Mouse (Mus musculus): Measurements from ENCODE around the gene Wrap73. TPM values are rescaled to one million over a fixed set of nuclear protein-coding genes. Genes with fewer than 3 reads are reported as not detected.

The Wrap73 gene
- total RNA-seq, 2 experiments from 2014 or later: 3.2 to 13.0 TPM

DNA sequence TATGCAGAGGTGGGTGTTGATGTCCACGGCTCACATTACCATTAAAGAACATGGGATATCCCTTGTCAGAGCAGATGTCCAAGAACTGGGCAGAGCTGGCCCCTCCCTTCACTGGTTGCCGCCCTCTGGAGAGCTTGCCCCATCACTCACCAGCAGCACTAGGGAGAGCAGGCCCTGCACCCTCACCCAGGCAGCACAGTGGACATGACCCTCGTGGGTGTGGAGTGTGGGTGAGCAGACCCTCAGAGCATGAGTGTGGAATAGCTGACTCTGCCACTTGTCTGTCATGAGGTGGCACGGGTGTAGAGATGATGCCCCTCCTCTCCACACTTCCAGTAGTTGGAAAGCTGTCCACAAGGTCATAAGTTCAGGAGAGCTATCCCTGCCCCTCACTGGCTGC lies 7.4 kb upstream of the Wrap73 start:
- ATAC-seq (replicated peaks; ENCODE audit: low FRiP score, poor library complexity, severe bottlenecking): peak; percentile 37; the same call in 1 of the 2 replicates

DNA sequence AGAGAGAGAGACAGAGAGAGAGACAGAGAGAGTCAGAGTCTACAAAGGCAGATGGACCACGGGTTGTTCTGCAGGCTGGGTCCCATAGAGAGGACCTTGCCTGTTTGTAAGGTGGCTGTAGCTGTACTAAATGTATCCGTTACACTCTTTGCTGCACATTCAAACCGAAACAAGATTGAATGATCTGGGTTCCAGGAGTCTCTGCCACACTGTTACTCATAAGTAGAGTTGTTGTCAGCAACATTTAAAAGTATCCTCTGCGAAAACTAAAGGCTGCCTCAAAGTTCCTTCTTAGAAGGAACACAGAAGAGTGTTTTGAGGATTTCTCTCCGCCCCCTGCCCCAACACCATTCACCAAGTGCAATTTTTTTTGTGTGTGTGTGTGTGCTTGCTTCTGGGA lies 5.0 kb upstream of the Wrap73 start:
- ATAC-seq (replicated peaks; ENCODE audit: low FRiP score, poor library complexity, severe bottlenecking): no peak

DNA sequence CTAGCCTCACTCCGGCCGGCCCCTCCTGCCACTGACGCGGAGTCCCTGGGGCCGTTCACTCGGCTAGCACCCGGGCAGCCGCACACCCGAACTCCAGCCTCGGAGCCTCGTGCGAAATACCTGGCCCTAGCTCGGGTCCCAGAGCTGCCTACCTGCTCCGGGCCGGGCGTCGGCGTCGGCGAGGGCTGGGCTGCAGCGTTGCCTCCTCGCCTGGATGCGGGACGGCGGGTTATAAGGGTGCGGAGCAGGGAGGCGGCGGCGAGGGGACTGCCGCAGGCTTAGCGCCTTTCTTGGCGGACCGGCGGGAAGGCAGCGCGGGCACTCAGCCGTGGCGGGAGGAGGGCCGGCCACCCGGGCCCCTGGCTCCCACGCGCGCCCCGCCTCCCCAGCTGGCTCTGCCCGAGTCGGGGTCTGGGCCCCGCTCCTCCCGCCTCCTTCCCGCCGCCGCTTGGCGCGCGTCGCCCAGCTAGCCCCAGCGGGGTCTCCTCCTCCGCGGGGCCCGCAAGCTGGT lies 2.4 kb upstream of the Wrap73 start:
- ATAC-seq (replicated peaks; ENCODE audit: low FRiP score, poor library complexity, severe bottlenecking): no peak

DNA sequence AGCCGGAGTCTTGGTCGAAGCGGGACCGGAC lies 2.2 kb upstream of the Wrap73 start, which contains the start of gene Trp73:
Gene Trp73 (minus strand): TSS at position 27 of the 31 bp plus-strand sequence.
- ATAC-seq (replicated peaks; ENCODE audit: low FRiP score, poor library complexity, severe bottlenecking): no peak

DNA sequence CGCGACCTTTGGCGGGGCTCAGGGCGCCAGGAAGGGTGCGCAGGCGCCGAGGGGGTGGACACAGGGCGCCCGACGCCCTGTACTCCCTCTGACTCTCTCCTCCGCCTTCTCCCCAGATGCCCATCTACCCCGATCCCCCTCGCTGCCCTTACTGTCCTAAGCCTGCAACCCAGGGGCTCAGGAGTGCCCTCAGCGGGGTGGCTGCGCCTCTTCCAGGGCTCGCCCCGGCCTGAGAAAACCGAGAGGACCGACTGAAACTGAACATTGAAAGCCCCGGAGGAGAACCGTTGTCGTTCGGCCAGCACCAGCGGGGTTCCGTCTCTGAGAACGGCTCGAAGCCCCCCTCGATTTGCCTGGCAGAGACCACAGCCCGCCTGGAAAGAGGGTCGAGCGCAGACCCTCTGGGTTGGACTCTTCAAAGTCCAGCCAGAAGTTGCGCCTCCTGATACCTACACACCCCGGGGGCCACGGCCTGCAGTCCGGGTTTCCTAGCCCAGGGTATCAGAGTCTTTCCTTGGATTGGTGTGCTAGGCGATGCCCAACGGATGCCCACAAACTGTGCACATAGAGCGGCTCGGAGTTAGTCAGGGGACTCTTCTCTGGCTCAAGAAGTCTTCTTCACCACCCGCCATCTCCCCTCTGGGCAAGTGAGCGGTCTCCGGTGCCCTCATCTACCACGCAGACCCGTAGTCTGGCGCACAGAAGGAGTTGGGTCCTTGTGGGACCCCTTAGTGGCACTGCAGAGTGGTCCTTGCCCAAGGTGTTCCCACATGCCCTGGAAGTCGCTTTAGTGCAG lies 1.8 kb upstream of the Wrap73 start:
- ATAC-seq (replicated peaks; ENCODE audit: low FRiP score, poor library complexity, severe bottlenecking): no peak

DNA sequence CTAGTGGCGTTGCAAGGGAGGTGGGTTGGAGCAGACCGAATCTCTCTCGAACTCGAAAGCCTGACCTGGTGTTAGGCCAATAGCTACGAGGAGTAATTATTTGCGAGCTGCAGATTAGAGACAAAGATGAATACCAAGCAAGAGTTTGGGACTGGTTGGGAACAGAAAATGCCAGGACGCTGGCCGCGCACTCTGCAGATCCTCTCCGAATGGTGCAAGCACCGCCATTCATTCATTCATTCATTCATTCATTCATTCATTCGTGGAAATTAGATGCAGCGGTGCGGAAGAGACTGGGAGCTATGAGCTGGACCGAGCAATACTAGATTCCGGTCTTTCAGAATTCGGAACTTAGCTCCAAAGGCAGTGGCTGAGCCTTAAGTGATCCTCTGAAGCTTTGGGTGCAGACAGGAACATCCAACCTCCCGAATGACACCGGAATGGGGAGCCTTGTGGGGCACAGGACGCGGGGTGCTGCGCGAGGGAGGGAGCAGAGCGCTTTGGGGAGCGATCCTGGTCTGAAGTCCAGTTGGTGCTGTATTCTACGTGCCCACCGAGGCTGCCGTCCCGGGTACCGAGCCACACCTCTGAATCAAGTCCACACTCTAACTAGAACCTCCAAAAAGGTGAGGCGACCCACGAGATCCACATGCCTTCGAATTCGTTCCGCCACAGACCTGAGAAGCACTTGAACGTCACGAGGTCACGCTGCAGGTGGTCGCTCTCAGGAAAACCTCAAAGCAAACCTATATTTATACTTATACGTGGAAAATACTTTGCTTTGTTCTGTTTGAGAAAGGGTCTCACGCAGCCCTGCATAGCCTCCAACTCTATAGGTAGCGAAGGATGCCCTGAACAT lies 934 bp upstream of the Wrap73 start:
- no peak for ATAC-seq (replicated peaks; ENCODE audit: low FRiP score, poor library complexity, severe bottlenecking)

DNA sequence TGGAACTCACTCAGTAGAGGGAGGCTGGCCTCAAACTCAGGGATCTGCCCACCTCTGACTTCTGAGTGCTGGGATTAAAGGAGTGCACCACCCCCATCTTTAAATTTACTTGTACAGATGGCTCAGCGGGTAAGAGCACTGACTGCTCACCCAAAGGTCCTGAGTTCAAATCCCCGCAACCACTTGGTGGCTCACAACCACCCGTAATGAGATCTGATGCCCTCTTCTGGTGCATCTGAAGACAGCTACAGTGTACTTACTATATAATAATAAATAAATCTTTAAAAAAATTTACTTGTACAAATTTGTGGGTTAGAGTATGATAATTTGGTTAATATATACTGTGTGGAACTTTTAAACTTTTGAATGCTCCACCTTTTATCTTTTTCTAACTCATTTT lies 2.5 kb downstream of the Wrap73 start:
- no peak for ATAC-seq (replicated peaks; ENCODE audit: low FRiP score, poor library complexity, severe bottlenecking)

DNA sequence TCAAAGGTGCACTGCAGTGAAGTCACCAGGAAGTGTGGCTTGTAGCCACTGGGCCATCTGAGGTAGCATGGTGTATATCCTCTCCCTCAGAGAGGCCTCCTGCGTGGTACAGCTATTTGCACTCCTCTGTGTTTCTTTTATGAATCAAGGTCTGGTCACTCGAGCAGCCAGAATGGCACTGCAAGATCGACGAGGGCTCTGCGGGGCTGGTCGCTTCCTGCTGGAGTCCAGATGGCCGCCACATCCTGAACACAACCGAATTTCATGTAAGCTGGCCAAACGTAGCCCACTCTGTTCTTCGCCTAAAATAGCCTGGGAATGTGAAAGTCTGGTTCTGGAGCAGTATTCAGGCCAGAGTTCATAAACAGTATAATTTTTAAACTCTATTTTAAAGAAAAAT lies 4.2 kb downstream of the Wrap73 start:
- ATAC-seq (replicated peaks; ENCODE audit: low FRiP score, poor library complexity, severe bottlenecking): no peak

DNA sequence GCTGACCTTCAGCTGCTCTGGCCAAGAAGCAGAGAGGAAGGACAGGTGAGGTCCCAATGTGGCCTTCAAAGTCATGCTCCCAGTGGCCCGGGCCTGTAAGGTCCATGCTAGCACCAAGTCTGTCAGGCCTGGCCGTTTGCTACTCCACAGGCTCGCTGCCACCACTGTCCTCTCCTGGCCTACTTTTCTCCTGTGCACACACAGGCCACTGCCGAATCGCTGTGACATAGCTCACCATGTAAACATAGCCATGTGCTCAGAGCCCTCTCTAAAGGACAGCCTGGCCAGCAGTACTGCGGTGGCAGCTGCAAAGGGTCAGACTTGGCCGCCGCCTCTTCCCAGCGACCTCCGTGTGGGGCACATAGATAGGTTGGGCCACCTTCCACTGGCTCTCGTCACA lies 11.9 kb downstream of the Wrap73 start:
- no peak for ATAC-seq (replicated peaks; ENCODE audit: low FRiP score, poor library complexity, severe bottlenecking)

DNA sequence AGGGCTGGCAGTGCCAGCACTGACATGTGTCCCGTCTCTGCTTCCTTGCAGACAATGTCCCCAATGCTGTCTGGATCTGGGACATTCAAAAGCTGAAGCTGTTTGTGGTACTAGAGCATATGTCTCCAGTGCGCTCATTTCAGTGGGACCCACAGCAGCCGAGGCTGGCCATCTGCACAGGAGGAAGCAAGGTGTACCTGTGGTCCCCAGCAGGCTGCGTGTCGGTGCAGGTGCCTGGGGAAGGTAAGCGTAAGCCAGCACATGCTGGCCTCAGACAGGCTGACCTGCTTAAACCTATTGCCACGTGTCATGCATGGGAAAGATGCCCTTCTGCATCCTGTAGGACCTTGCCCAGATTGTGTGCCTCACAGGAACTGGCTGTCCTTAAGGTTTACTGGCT lies 13.9 kb downstream of the Wrap73 start:
- no peak for ATAC-seq (replicated peaks; ENCODE audit: low FRiP score, poor library complexity, severe bottlenecking)

DNA sequence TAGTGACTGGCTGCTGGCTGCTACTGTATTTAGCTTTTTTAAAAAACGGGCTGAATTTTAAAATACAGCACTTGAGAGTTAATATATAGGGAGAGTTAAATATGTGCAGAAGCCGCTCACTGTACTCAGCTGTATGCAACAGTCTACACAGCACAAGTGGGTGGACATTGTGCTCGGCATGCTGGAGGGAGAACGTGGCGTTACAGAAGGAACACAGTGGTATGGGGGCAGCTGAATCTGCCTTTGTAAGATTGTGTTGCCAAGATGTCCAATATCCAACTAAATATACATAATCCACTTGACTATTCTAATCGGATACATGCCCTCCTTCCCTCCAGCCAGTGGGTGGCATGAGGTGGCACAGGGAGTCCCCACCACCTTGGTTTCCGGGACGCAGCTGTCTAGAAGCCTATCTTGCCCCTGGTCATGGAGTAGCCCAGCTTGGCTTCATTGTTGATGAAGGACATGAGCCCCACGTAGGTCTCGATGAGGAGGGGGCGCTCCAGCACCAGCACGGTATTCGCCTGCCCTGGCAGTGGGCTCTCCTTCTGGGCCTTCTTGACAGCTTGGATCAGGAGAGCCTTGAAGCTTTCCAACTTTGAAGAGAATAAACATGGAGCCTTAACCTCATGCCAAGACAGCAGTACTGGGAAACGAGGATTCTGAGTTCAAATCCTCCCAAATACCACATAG lies 15.9 kb downstream of the Wrap73 start:
- no peak for ATAC-seq (replicated peaks; ENCODE audit: low FRiP score, poor library complexity, severe bottlenecking)

DNA sequence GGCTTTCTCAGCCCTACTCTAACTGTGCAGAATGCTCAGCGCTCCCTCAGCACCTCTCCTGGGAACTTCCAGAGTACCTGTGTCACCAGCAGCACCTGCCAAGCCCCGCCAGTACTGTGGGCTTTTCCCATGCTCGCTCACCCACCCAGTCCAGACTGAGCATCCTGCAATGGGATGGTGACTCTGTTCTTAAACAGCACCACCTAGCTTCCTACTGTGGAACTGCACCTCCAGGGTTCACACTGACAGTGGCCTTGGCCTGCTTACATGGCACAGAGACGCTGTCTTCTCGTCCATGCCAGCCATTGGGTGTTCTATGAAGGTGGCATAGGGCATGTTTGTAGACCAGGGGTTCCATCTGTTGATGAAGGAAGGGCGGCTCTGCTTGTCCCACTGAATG lies 16.8 kb downstream of the Wrap73 start:
- ATAC-seq (replicated peaks; ENCODE audit: low FRiP score, poor library complexity, severe bottlenecking): peak; percentile 48

DNA sequence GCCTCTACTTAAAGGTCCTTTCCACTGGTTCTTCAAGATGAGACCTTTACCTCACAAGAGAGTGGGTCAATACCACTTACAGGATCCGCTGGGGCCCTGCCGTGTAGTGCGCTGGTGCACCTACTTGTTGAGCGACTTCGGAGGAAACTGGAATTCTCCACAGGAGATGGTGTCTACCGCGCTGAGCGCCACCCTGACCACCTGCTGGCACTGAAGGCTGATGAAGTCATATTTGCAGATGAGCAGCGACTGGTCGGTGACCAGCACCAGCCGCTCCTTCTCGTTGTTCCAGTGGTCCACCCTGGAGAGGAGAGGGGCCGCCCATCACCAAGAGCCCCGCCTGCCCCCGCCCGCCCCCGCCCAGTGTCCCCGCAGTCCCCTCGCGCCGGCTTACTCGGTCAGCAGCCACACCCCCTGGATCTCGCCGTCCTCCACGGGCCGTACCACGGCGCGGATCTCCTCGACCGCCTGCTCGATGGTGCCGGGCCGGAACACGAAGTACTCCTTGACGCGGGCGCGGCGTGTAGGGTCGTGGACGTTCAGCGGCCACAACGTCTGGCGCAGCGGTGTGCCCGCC lies 17.9 kb downstream of the Wrap73 start:
- ATAC-seq (replicated peaks; ENCODE audit: low FRiP score, poor library complexity, severe bottlenecking): peak; percentile 5; the same call in 1 of the 2 replicates

DNA sequence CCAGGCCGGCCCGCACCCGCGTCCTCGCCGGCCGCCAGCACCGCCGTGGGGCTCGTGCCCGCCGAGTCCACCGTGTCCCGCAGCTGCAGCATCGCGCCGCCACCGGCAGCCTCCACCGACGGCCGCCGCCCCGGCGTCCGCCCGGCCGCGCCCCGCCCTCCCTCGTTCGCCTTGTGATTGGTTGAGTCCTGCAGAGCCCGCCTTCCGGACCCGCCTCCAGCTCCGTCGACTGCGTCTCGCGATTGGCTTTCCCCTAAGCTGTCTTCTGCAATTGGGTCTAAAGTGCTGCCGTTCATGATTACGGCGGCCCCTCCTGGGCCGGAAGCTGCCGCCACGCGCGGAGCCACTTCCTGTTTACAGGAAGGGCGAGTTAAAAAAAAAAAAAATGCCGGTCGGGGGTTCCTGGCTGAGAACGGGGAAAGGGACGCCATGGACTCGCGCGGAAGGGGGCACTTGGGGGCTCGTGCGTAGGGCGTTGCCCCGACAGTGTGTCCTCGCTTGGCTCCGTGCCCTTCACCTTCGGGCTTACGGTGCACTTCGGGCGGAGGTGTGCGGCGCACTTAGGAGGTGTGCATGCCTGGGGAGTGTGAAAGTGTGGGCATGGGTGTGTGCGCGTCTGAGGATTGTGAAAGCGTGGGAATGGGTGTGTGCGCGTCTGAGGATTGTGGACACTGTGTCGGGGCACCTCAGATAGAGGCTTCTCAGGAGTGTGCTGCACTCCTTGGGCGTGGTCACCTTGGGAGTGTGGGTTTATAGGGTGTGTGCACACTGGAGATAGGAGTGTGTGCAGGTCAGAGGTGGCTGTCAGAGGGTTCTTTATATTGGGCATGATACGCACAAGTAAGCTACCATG lies 18.6 kb downstream of the Wrap73 start, which contains the start of gene Tprgl:
Gene Tprgl (minus strand): TSS at position 129 of the 853 bp plus-strand sequence.
- peak; percentile 76 for ATAC-seq (replicated peaks; ENCODE audit: low FRiP score, poor library complexity, severe bottlenecking)

DNA sequence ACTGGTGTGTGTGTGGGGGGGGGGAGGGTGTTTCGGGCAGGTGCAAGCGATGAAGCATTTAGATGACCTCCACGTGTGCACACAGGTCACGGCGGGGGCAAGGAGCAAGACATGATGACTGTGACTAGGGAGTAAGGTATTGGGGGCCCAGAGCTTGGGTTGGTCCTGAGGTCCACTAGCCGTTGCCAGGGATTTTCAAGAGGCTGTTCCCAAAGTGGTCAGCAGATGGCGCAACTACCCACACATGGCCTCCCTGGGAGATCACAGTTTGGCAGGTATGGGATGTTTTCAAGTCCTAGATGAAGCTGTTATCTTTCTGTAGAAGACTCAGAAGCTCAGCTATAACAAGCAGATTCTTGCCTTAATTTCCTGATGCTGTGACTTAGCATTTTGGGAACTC lies 21.1 kb downstream of the Wrap73 start:
- ATAC-seq (replicated peaks; ENCODE audit: low FRiP score, poor library complexity, severe bottlenecking): no peak

DNA sequence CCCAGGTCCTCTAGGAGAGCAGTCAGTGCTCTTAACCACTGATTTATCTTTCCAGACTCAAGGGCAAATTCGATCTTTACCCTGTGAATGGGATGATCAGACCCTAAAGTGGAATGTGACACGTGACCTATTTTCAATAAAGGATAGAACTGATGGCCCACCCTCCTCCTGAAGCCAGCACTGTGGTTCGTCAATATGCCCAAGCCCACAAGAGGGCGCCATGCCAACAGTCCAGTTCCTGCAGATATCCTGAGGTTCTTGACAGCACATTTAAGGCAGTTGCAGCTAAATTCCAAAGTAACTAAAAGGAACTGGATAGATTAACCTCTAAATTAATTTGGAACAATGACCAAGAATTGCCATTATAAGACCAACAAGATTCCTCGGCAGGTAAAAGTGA lies 24.9 kb downstream of the Wrap73 start:
- no peak for ATAC-seq (replicated peaks; ENCODE audit: low FRiP score, poor library complexity, severe bottlenecking)

DNA sequence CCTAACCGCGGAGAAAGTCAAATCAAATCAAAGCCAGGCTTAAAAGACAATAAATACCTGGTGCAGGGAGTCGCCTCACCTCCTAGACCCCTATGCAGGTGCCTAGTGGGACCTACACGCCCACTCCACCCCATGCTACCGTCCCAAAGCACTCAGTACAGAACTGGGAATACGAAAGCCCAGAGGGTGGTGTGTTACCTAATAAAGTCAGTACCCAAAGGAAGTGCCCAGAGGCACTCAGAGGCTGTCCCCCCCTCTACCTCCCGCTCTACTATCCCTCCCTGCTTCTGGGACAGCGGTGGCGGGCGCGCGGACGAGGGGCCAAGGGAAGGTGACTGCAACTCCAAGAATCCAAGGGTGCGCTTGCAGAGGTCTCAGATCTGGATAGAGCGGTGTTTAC lies 27.8 kb downstream of the Wrap73 start:
- ATAC-seq (replicated peaks; ENCODE audit: low FRiP score, poor library complexity, severe bottlenecking): no peak

DNA sequence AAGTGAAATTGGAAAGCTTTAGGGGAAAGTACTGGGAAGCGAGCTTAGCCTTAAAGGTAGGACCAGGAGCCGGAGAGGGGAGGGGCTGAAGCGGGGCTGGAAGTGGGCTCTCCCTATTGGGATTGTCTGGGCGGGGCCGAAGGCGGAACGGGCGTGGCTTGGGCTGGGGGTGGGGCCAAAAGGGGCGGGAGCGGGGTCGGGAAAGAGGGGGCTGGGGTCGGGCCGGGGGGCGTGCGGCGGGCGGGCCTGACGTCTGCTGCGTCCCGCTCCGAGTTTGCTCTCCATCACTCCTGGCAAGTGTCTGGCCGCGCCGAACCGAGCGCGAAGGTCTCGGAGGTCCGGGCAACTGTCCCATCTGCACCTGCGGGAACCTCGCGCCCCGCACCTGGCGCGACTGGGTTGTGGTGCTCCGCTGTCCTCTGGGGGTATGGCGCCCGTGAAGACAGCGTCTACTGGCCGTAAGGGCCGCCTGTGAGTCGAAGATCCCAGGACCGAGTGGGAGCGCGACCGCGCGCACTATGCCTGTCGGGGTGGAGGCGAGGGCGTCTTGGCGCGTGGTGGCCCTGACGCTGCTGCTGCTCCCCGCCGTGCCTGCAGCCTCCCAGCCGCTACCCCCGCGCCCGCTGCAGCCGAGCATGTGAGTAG lies 28.5 kb downstream of the Wrap73 start, which contains the start of gene Megf6:
Gene Megf6 (plus strand): TSS at position 225 of the 645 bp plus-strand sequence.
- ATAC-seq (replicated peaks; ENCODE audit: low FRiP score, poor library complexity, severe bottlenecking): no peak
